Mouse (Mus musculus): ENCODE data around the gene Pygm. TPM values are rescaled to one million over a fixed set of nuclear protein-coding genes. Genes with fewer than 3 reads are reported as not detected.

The Pygm gene
- total and polyA plus RNA-seq, 2 experiments from 2014 or later, result 6.2 to 7.6 TPM

- Histone ChIP-seq H3K4me1 (ENCODE audit: insufficient read depth) (no peaks in the 10 kb centered on the region), H3K27ac (ENCODE audit: low read depth, low read length) (no peak overlapping the region), H3K9me3 (ENCODE audit: low read length) (no peaks in the 10 kb centered on the region), H3K9ac (no peak overlapping the region), H3K27me3 (ENCODE audit: insufficient read depth, low read length) (no peaks in the 10 kb centered on the region), H3K4me2 (ENCODE audit: low read depth) (no peak overlapping the region), H3K36me3 (ENCODE audit: insufficient read depth) (peaks cover 61% of the 10 kb centered on the region), H3K4me3 (ENCODE audit: low read depth, low read length) (no peak overlapping the region)
- DNase-seq (no peak), ATAC-seq (no peak)
- no peak for TF ChIP-seq CTCF (IDR thresholded peaks at IDR 0.05; ENCODE audit: low read depth)
- 86% methylated on average over 5 of the region's 5 CpGs for WGBS
These were observed 38.2 kb upstream of the Pygm start for GRCm38 (mm10) chr19:6346023-6346422.

DNA sequence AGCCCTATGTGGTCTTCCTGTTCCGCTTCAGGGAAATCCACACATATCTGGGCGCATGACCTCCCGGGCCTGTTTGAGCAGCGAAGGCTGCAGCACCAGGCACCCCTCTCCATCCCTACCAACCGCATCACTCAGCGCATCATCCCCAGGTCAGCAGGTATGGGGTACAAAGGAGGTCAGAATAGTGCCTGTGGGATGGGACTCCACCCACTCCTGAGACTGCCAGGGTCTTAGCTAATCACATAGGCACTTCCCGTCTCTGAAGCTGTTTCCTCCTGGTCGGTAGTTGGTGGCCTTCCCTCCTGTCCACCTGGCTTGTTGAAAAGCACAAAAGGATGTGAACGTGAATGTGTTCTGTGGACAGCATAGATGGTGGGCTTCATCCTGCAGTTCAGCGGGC lies 37.5 kb upstream of the Pygm start:
- Histone ChIP-seq H3K27me3 (ENCODE audit: insufficient read depth, low read length) (no peaks in the 10 kb centered on the region), H3K4me2 (ENCODE audit: low read depth) (no peak overlapping the region), H3K27ac (ENCODE audit: low read depth, low read length) (no peak overlapping the region), H3K36me3 (ENCODE audit: insufficient read depth) (peaks cover 62% of the 10 kb centered on the region), H3K9ac (no peak overlapping the region), H3K9me3 (ENCODE audit: low read length) (no peaks in the 10 kb centered on the region), H3K4me1 (ENCODE audit: insufficient read depth) (no peaks in the 10 kb centered on the region), H3K4me3 (ENCODE audit: low read depth, low read length) (no peak overlapping the region)
- no peak for ATAC-seq
- 90% methylated on average over 10 of the region's 10 CpGs for WGBS
- no peak for TF ChIP-seq CTCF (IDR thresholded peaks at IDR 0.05; ENCODE audit: low read depth)
- DNase-seq, result no peak

DNA sequence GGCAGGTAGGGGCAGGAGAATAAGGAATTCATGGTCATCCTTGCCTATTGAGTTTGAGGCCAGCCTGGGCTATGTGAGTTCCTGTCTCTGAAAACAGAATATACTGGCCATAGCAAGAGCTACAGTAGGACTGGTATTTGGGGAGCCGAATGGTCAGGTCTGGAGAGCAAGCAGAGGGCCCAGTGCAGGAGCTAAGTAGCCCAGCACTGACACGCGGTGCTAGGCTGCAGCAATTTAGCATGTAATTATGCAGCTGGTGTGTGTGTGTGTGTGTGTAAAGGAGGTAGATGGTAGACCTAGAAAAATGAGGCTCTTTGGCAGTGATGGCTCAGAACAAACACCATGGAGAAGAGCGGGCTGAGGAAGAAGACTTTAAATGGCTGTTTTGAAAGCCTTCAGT lies 36.6 kb upstream of the Pygm start:
- ATAC-seq, result no peak
- TF ChIP-seq CTCF (IDR thresholded peaks at IDR 0.05; ENCODE audit: low read depth), result no peak
- no peak overlapping the region for H3K27ac ChIP-seq (ENCODE audit: low read depth, low read length)
- 95% methylated on average over 4 of the region's 4 CpGs for WGBS
- H3K9me3 ChIP-seq (ENCODE audit: low read length), result no peaks in the 10 kb centered on the region
- H3K4me2 ChIP-seq (ENCODE audit: low read depth), result no peak overlapping the region
- H3K4me1 ChIP-seq (ENCODE audit: insufficient read depth), result no peaks in the 10 kb centered on the region
- no peaks in the 10 kb centered on the region for H3K27me3 ChIP-seq (ENCODE audit: insufficient read depth, low read length)
- H3K9ac ChIP-seq, result no peak overlapping the region
- no peak overlapping the region for H3K4me3 ChIP-seq (ENCODE audit: low read depth, low read length)
- no peak for DNase-seq
- peaks cover 62% of the 10 kb centered on the region for H3K36me3 ChIP-seq (ENCODE audit: insufficient read depth)

DNA sequence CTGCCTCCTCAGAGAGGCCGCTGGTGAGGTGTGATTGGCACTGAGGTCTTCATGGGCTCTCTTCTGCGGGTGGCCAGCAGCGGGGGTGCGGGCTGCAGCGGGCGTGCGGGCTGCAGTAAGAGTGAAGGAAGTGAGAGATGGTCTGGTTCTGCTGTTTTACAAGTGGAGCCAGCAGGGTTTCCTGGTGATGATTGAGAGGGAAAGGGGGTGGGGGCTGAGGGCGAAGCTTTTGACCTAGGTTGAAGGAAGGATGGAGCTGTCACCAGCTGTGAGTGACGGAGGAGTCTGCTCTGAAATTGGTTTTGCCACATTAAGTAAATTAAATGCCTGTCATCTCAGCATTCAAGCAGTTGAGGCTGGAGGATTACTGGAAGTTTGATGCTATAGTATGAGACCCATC lies 35.5 kb upstream of the Pygm start:
- ATAC-seq, result no peak
- no peak for TF ChIP-seq CTCF (IDR thresholded peaks at IDR 0.05; ENCODE audit: low read depth)
- H3K4me3 ChIP-seq (ENCODE audit: low read depth, low read length), result no peak overlapping the region
- H3K9me3 ChIP-seq (ENCODE audit: low read length), result no peaks in the 10 kb centered on the region
- WGBS, result 81% methylated on average over 9 of the region's 9 CpGs
- H3K4me2 ChIP-seq (ENCODE audit: low read depth), result no peak overlapping the region
- H3K36me3 ChIP-seq (ENCODE audit: insufficient read depth), result peaks cover 70% of the 10 kb centered on the region
- H3K4me1 ChIP-seq (ENCODE audit: insufficient read depth), result no peaks in the 10 kb centered on the region
- no peaks in the 10 kb centered on the region for H3K27me3 ChIP-seq (ENCODE audit: insufficient read depth, low read length)
- H3K27ac ChIP-seq (ENCODE audit: low read depth, low read length), result no peak overlapping the region
- DNase-seq, result no peak
- no peak overlapping the region for H3K9ac ChIP-seq

DNA sequence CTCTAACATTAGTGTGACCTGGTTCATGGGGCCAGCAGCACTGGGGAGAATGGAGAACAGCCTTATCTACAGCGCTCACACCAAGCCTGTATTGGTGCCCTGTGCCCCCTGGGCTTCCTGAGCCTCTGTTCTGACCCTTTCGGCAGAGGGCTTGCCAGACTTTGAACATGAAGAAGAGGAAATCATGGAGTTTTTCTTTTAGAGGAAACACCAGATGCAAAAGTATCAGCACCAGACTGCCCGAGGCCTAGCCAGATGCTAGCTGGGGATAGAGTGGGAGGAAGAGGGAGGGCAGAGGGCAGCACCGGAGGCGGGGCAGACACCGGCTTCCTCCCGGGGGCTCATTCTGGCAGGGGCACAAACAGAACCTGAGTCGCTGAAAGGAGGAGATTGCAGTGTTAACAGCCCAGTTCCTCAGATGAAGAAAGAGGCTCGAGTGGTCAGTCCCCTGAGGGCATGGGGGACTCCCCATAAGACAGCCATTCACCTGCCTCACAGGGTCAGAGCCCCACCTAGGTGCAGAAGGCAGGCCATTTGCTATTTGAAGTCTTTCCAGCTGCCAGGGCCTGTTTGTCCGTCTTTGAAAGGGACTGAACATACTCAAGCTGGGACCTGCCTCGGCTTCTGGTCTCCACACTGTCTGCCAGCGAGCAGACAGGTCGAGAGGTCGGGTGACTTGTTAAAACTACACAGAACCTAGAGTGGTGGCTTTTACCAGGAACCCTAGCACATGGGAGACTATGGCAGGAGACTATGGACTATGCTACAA lies 34.8 kb upstream of the Pygm start:
- Histone ChIP-seq H3K27me3 (ENCODE audit: insufficient read depth, low read length) (no peaks in the 10 kb centered on the region), H3K36me3 (ENCODE audit: insufficient read depth) (peaks cover 70% of the 10 kb centered on the region), H3K4me2 (ENCODE audit: low read depth) (no peak overlapping the region), H3K9me3 (ENCODE audit: low read length) (no peaks in the 10 kb centered on the region), H3K4me3 (ENCODE audit: low read depth, low read length) (no peak overlapping the region), H3K4me1 (ENCODE audit: insufficient read depth) (no peaks in the 10 kb centered on the region), H3K9ac (no peak overlapping the region), H3K27ac (ENCODE audit: low read depth, low read length) (no peak overlapping the region)
- WGBS, result 62% methylated on average over 14 of the region's 14 CpGs
- ATAC-seq (no peak), DNase-seq (no peak)
- TF ChIP-seq CTCF (IDR thresholded peaks at IDR 0.05; ENCODE audit: low read depth), result no peak

DNA sequence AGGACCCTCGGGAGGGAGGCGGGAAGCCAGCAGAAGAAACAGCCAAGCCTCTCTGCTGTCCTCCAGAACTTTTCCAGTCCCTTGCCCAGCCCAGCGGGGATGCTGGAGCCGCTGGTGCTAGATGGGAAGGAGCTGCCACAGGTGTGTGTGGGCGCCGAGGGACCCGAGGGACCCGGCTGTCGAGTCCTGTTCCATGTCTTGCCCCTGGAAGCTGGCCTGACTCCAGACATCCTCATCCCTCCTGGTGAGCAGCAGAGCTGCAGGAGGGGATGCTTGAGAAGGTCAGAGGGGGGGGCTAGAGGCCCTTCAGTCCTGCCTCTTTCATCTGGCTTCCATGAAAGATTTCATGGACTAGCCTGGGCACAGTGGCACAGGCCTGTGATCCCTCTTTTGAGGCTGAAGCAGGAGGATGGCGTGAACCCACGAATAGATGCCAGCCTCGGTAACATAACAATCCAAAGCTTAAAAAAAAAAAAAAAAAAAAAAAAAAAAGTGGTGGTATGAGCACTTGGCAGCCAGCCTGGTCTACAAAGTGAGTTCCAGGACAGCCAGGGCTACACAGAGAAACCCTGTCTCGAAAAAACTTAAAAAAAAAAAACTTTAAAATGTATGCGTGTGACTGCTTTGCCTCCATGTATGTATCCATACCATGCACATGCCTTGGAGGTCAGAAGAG lies 32.6 kb upstream of the Pygm start:
- WGBS, result 60% methylated on average over 14 of the region's 14 CpGs
- DNase-seq, result no peak
- Histone ChIP-seq H3K27ac (ENCODE audit: low read depth, low read length) (no peak overlapping the region), H3K9ac (no peak overlapping the region), H3K27me3 (ENCODE audit: insufficient read depth, low read length) (no peaks in the 10 kb centered on the region), H3K4me3 (ENCODE audit: low read depth, low read length) (no peak overlapping the region), H3K4me1 (ENCODE audit: insufficient read depth) (no peaks in the 10 kb centered on the region), H3K4me2 (ENCODE audit: low read depth) (no peak overlapping the region), H3K36me3 (ENCODE audit: insufficient read depth) (peaks cover 48% of the 10 kb centered on the region), H3K9me3 (ENCODE audit: low read length) (no peaks in the 10 kb centered on the region)
- no peak for ATAC-seq
- TF ChIP-seq CTCF (IDR thresholded peaks at IDR 0.05; ENCODE audit: low read depth), result no peak

- no peak overlapping the region for H3K9ac ChIP-seq
- no peak for ATAC-seq
- no peak overlapping the region for H3K4me2 ChIP-seq (ENCODE audit: low read depth)
- DNase-seq, result no peak
- peaks cover 43% of the 10 kb centered on the region for H3K36me3 ChIP-seq (ENCODE audit: insufficient read depth)
- H3K9me3 ChIP-seq (ENCODE audit: low read length), result no peaks in the 10 kb centered on the region
- H3K4me3 ChIP-seq (ENCODE audit: low read depth, low read length), result no peak overlapping the region
- H3K27ac ChIP-seq (ENCODE audit: low read depth, low read length), result no peak overlapping the region
- no peak for TF ChIP-seq CTCF (IDR thresholded peaks at IDR 0.05; ENCODE audit: low read depth)
- WGBS, result 92% methylated on average over 2 of the region's 2 CpGs
- no peaks in the 10 kb centered on the region for H3K27me3 ChIP-seq (ENCODE audit: insufficient read depth, low read length)
- no peaks in the 10 kb centered on the region for H3K4me1 ChIP-seq (ENCODE audit: insufficient read depth)
These were observed 32.1 kb upstream of the Pygm start for GRCm38 (mm10) chr19:6352107-6352505.
